Mouse (Mus musculus) limb, embryonic 12.5 days (tissue): ENCODE measurements at regions not wholly inside any gene's neighbourhood (a gene's known extent, or its start where the extent isn't known, plus 50 kb on each side); places are given as distances from the start of the nearest gene placed in this dataset.

ENCODE experiments used
- ATAC-seq: fragments of 200-750 bp; cut with Nextera tagmentation; 2 replicates; pipeline ENCODE4 v1.8.0; 2017; ENCODE audit warnings: low read depth, moderate TSS enrichment; ENCODE audit not compliant: insufficient number of reproducible peaks, insufficient read depth, low FRiP score, low TSS enrichment
- H3K27ac ChIP-seq: fragments of 300-500 bp; sonication (generic); 2 replicates; pipeline ENCODE4 v1.5.1; 2016; ENCODE audit warnings: mild to moderate bottlenecking, moderate library complexity
- H3K27me3 ChIP-seq: fragments of 300-500 bp; sonication (generic); 2 replicates; pipeline ENCODE4 v1.6.1; 2016; ENCODE audit warnings: mild to moderate bottlenecking, moderate library complexity
- H3K36me3 ChIP-seq: fragments of 300-500 bp; sonication (generic); 2 replicates; pipeline ENCODE4 v1.6.1; 2016; ENCODE audit warnings: mild to moderate bottlenecking, moderate library complexity
- H3K4me1 ChIP-seq: fragments of 300-500 bp; sonication (generic); replicated peaks from 2 replicates; pipeline ENCODE4 v1.6.1; 2016
- H3K4me2 ChIP-seq: fragments of 300-500 bp; sonication (generic); 2 replicates; pipeline ENCODE4 v1.6.1; 2016; ENCODE audit warnings: mild to moderate bottlenecking, moderate library complexity
- H3K4me3 ChIP-seq: fragments of 300-500 bp; sonication (generic); replicated peaks from 2 replicates; pipeline ENCODE4 v1.5.1; 2016; ENCODE audit warnings: mild to moderate bottlenecking
- H3K9ac ChIP-seq: fragments of 300-500 bp; sonication (generic); replicated peaks from 2 replicates; pipeline ENCODE4 v1.6.1; 2016; ENCODE audit warnings: mild to moderate bottlenecking, moderate library complexity
- H3K9me3 ChIP-seq: fragments of 300-500 bp; sonication (generic); 2 replicates; pipeline ENCODE4 v1.6.1; 2016; ENCODE audit warnings: mild to moderate bottlenecking, moderate library complexity
- WGBS: fragments of 180-500 bp; shearing (Covaris S2); methylation state at CpG from one replicate; pipeline ENCODE4 v1.1.7; 2016; 5-methylcytosine and 5-hydroxymethylcytosine counted together

DNA sequence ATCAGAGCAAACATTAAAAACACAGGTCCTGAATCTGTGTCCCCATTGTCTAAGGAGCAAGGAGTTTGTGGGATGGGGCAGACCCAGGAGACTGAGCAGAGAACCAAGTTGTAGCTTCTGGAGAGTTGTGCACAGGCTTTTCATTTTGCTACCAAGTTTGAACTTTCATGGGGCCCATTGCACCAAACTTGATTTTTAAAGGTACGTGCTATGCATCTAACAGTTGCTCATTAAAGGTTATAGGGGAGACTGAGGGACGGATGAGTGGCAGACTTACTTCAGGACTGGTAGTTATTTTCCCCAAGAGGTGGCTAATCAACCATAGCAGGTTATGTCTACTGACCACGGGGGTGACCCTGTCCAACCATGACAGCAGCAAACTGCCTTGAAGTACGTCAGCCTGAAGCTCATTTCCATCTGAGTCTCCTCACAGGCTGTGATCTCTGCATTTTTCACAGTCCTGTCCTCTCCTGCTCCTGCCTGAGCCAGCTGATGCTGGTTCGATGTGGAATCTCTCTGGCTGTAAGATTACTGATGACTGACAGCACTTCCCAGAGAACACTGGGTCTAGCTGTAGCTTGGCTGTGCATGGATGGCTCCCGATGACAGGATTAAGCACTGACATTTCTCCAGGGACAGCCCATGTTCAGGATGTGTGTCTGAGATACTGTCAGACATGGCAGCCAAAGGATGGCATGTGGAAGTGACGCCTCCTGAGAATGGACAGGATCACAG is 590.9 kb upstream of the Plxna2 start:
- no peaks in the 10 kb centered on the region for H3K9me3 ChIP-seq
- no peak for ATAC-seq
- H3K27me3 ChIP-seq, result no peaks in the 10 kb centered on the region
- H3K9ac ChIP-seq, result no peak overlapping the region
- no peaks in the 10 kb centered on the region for H3K4me1 ChIP-seq
- H3K27ac ChIP-seq, result no peak overlapping the region
- H3K36me3 ChIP-seq, result no peaks in the 10 kb centered on the region
- no peak overlapping the region for H3K4me3 ChIP-seq
- H3K4me2 ChIP-seq, result no peak overlapping the region
- 73% methylated on average over 7 of the region's 7 CpGs for WGBS

DNA sequence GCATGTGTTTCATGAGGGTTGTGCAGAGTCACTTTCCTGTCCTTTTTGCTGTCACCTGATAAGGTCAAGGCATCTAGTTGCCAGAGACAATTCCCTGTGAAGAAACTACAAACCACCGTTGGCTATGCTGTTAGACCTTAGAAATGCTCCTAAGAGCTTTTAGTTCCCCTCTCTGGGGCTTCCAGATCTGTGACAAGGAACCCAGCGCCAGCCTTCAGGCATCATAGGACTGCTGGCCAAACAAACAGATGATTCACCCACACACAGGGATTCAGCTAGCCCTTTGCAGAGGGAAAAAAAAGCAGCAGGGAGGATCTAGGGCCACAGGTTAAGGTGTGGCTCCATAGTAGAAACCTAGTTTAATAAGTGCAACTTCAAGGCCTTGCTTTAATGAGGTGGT is 591.8 kb upstream of the Plxna2 start:
- no peaks in the 10 kb centered on the region for H3K36me3 ChIP-seq
- 34% methylated on average over 2 of the region's 2 CpGs for WGBS
- H3K9ac ChIP-seq, result no peak overlapping the region
- H3K4me2 ChIP-seq, result no peak overlapping the region
- no peaks in the 10 kb centered on the region for H3K9me3 ChIP-seq
- no peaks in the 10 kb centered on the region for H3K4me1 ChIP-seq
- ATAC-seq, result no peak
- no peak overlapping the region for H3K27ac ChIP-seq
- H3K4me3 ChIP-seq, result no peak overlapping the region
- H3K27me3 ChIP-seq, result no peaks in the 10 kb centered on the region

DNA sequence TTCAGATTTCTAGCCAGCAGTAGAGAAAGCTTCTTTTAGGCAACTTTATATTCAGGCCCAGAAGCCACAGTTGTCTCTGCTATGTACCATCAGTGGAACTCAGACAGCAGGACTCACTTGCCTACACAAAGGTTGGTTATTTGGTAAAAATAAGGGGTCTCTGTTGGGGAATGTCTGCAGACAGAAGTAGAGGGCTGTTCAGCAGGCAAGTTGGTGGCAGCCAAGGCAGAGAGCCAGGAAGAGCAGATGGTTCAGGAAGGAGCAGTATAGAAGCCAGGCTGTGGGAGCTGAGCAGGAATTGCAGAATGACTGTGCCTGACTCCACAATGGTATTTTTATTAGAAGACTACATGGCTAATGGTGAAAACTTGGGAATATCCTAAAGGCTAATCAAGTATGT is 598.7 kb upstream of the Plxna2 start:
- Histone ChIP-seq H3K4me2 (no peak overlapping the region), H3K4me3 (no peak overlapping the region), H3K4me1 (no peaks in the 10 kb centered on the region), H3K27me3 (no peaks in the 10 kb centered on the region), H3K36me3 (no peaks in the 10 kb centered on the region), H3K27ac (no peak overlapping the region), H3K9ac (no peak overlapping the region), H3K9me3 (no peaks in the 10 kb centered on the region)
- ATAC-seq, result no peak

DNA sequence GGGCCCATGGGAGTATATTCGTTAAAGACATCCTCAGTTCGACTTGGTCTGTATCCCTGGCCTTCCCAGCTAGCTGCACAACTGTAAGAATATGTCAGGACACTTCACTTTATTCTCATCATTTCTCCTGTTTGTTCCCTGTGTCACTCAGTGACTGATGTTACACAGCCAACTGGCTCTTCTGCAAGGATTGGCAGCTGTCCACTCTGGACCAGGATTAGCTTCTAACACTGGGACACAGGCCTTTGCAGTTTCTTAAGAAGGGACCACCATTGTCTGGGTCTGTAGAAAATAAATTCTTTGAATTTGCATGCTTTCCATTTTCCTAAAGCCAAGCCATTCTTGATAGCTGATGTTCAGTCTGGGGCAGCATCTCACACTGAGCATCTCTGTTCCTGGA is 622.1 kb upstream of the Camk1g start:
- Histone ChIP-seq H3K9ac (no peak overlapping the region), H3K4me2 (no peak overlapping the region), H3K4me3 (no peak overlapping the region), H3K9me3 (no peaks in the 10 kb centered on the region), H3K27ac (no peak overlapping the region), H3K4me1 (peaks cover 16% of the 10 kb centered on the region), H3K27me3 (peaks cover 8% of the 10 kb centered on the region; the same call in 1 of the 2 replicates), H3K36me3 (no peaks in the 10 kb centered on the region)
- WGBS, result 78% methylated on average over 2 of the region's 2 CpGs
- ATAC-seq, result no peak

DNA sequence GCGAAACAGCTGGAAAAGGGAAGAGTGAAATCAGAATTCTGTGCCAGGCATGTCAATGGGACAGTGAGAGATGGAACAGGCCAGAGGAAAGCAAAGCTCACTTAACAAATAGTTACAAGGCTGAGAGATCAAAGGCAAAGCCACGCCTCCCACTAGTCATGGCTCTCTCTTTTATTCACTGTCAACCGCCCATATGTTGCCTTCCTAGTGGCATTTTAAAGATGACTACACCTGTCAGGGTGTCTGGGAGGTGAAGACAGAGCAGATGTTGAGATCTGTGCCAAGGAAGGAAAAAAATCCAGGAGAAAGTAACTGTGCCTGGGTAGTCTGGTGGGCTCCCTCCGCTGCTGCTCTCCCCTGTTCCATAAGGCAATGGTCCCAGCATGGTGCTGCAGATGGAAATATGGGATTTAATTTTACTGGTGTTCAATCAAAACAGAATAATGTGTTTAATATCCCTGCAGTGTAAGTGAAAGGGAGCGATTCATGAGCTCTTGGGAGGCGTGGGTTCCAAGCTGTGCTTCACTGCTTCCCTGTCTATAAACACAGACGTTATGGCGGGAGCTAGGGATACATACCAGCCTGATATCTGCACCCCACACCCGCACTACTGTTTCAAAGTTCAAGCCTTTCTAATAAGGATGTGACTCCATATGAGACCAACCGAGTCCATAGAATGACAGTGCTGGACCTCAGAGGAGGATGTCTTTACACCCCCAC is 620.0 kb upstream of the Camk1g start:
- Histone ChIP-seq H3K36me3 (no peaks in the 10 kb centered on the region), H3K27ac (no peak overlapping the region), H3K9me3 (no peaks in the 10 kb centered on the region), H3K4me2 (0 out of 2 replicates have a peak overlapping the region, but pooled peaks have one; percentile 24), H3K4me3 (no peak overlapping the region), H3K27me3 (peaks cover 8% of the 10 kb centered on the region; the same call in 1 of the 2 replicates), H3K4me1 (peaks cover 16% of the 10 kb centered on the region), H3K9ac (no peak overlapping the region)
- peak; percentile 31; the same call in 1 of the 2 replicates for ATAC-seq
- 43% methylated on average over 10 of the region's 10 CpGs for WGBS

DNA sequence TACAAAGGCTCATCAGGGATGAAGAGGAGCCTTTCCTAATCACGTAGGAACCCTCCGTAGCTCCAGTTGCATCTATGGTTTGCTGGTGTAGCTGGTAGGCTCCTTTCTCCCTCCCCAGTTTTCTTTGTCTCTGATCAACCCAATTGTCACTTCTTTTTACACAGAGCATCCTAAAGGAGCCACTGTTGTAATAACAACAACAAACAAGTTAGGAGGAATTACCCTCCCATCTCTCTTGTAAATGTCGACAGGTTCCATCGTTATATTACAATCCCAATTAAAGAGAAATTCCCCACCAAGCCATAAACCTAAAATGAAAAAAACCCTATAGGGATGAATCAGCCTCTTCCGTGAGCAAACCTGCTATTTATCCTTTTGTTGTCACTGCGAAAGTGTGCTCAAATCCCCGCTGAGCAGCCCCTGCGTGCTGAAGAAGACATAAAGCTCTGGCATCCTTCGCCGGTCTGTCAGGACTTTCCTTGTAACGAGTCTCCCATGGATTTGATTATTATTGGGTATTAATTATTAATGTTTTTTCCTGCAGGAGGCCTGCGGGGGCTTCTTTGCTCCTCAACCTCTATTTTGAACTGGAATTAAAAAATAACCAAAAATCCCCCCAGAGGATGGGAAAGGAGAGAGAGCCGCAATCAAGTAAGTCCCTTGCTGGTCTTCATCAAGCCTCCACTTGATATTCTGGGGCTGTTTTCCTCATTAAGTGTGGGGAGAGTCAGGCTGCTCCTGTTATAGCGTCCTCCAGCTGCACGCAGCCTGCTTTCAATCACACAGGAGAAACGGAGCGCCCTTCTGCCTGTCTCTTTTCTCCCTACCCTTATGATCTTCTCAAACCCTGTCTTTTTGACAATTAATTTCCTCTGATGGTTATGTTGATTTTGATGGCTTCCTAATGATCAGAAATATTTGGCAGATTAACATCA is 619.1 kb upstream of the Camk1g start:
- no peak overlapping the region for H3K27ac ChIP-seq
- no peaks in the 10 kb centered on the region for H3K9me3 ChIP-seq
- 12% methylated on average over 17 of the region's 17 CpGs for WGBS
- peak overlapping the region; percentile 24; the same call in 1 of the 2 replicates for H3K4me2 ChIP-seq
- H3K4me1 ChIP-seq, result peaks cover 16% of the 10 kb centered on the region
- H3K36me3 ChIP-seq, result no peaks in the 10 kb centered on the region
- H3K4me3 ChIP-seq, result no peak overlapping the region
- no peak overlapping the region for H3K9ac ChIP-seq
- ATAC-seq, result 0 out of 2 replicates have a peak, but pooled peaks have one; percentile 59
- H3K27me3 ChIP-seq, result peaks cover 8% of the 10 kb centered on the region; the same call in 1 of the 2 replicates

DNA sequence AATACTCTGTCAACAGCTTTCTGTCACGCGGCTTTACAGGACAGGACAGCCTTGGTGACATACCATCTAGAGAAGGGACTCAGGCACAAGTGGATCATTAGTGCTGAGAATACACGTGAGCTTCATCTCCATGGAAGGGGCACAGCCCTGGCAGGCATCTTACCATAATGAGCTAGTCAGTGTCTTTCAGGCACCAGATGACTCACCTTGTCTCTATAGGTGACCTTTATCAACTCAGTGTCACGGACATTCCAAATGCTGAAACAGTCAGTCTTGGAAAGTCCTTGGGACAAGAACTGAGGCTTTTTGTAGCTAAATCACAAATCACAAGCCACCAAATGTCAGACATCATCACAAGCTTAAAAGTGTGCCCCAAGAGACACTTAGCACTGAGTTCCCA is 610.5 kb upstream of the Camk1g start:
- H3K27ac ChIP-seq, result no peak overlapping the region
- 86% methylated on average over 4 of the region's 4 CpGs for WGBS
- no peak for ATAC-seq
- H3K4me1 ChIP-seq, result no peaks in the 10 kb centered on the region
- H3K27me3 ChIP-seq, result no peaks in the 10 kb centered on the region
- H3K9ac ChIP-seq, result no peak overlapping the region
- no peaks in the 10 kb centered on the region for H3K9me3 ChIP-seq
- no peak overlapping the region for H3K4me3 ChIP-seq
- H3K36me3 ChIP-seq, result no peaks in the 10 kb centered on the region
- H3K4me2 ChIP-seq, result no peak overlapping the region

DNA sequence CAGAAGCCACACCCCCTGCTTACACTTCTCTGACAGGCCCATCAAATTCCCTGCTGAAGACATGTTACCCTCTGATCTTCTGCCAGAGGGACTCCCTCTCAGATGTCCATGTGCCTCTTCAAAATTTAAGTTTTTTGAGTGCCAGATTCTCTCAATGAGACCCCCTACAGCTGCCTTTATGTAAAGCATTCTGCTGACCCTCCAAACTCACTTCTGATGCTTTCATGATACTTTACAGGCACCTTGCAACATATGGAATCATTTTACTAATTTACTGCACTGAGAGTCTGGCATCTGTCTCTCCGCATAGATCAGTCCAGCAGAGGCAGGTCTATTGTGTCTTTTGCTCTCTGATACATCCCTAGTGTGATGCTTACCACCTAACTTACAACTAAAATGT is 601.4 kb upstream of the Camk1g start:
- WGBS, result 17% methylated on average over 1 of the region's 1 CpGs

DNA sequence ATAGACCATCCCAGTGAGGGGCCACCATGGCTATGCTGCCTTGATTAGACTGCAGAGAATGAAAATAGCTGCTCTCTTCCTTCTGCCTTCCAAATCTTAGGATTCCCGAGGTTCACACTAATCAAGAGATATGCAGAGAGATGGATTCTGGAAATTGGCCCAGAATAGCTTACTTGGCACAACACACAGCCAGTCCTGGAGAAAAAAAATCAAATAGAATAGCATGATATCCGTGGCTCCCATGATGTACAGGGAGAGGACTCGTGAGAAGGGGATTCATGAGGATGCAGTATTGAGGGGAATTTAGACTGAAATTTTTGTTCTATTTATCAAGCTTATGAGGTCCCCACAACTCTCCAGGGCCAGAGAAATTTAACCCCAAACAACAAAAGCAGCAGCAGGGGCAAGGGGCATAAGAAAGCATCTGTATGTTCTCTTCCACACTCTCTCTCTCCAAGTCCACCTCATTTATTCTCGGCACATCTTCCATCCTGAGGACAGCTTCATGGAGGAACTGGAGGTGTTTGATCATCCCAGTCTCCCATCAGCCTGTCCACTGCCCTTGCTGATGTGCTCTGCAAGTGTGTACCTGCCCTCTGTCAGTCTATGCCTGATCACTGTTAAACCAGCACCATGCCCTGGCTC is 599.3 kb upstream of the Camk1g start:
- Histone ChIP-seq H3K4me2 (no peak overlapping the region), H3K4me3 (no peak overlapping the region), H3K9ac (no peak overlapping the region), H3K4me1 (peaks cover 4% of the 10 kb centered on the region), H3K9me3 (no peaks in the 10 kb centered on the region), H3K36me3 (no peaks in the 10 kb centered on the region), H3K27ac (no peak overlapping the region), H3K27me3 (0 out of 2 replicates have a peak, but pooled peaks cover 3% of the 10 kb centered on the region)
- no peak for ATAC-seq
- WGBS, result 73% methylated on average over 4 of the region's 4 CpGs

More for the DNA sequence above, 601.4 kb upstream of the Camk1g start:
- ATAC-seq, result 0 out of 2 replicates have a peak, but pooled peaks have one; percentile 43
- Histone ChIP-seq H3K4me2 (no peak overlapping the region), H3K36me3 (no peaks in the 10 kb centered on the region), H3K9ac (no peak overlapping the region), H3K4me3 (no peak overlapping the region), H3K9me3 (no peaks in the 10 kb centered on the region), H3K27ac (no peak overlapping the region), H3K4me1 (peaks cover 4% of the 10 kb centered on the region), H3K27me3 (0 out of 2 replicates have a peak, but pooled peaks cover 3% of the 10 kb centered on the region)

DNA sequence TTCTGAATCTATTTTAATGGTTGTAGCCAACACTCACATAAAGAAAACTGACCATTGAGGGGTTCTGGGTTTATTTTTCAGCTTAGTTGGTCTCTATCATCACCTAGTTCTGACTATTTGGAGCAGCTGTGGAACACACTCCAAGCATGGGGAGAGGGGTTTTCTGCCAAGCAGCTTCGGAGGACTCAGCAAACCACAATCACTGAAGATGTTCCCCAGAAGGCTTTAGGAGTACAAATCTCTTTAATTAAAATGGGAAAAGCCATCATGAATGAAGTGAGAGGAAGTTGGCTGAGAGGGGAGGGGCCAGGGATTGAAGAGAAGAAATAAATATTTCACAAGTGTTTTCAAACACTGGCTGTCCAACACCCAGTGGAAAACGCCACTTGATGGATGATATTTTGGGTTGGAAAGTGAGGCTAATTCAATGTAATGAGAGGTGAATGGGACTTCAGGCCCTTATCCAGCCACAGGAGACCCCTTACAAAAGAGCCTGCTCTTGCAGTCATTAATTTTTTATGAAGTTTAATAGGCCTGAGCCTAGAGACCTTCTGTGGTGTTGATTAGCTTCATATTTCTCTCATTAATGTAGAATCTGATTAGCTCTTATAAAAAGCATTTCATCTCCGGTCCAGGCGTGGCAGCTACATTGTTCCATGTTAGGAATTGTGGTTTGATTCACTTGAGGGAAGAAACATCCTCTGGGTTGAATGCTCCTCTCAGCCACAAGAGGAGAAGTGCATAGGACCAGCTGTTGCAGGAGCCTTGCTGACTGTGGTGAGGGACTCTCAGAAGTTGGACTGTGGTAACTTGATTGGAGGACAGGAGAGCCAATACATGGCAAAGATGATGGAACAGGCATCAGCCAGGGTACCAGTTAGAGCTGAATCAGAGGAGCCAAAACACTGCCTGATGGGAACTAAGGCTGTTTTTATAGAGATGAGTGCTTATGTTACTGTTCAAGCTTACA is 598.1 kb upstream of the Camk1g start:
- no peak overlapping the region for H3K27ac ChIP-seq
- H3K27me3 ChIP-seq, result 0 out of 2 replicates have a peak, but pooled peaks cover 3% of the 10 kb centered on the region
- no peaks in the 10 kb centered on the region for H3K36me3 ChIP-seq
- WGBS, result 59% methylated on average over 4 of the region's 4 CpGs
- no peak overlapping the region for H3K4me3 ChIP-seq
- no peaks in the 10 kb centered on the region for H3K9me3 ChIP-seq
- H3K4me2 ChIP-seq, result no peak overlapping the region
- no peak overlapping the region for H3K9ac ChIP-seq
- peaks cover 4% of the 10 kb centered on the region for H3K4me1 ChIP-seq
- no peak for ATAC-seq
